Mouse (Mus musculus) cerebellum, postnatal 14 days (tissue): ENCODE measurements around the gene Pear1.

ENCODE experiments used
- DNase-seq, 2 experiments: peaks; one replicate each; pipeline ENCODE4 v3.0.0; 2021; ENCODE audit warnings: mixed read lengths in 2 of 2

Pear1 gene

DNA sequence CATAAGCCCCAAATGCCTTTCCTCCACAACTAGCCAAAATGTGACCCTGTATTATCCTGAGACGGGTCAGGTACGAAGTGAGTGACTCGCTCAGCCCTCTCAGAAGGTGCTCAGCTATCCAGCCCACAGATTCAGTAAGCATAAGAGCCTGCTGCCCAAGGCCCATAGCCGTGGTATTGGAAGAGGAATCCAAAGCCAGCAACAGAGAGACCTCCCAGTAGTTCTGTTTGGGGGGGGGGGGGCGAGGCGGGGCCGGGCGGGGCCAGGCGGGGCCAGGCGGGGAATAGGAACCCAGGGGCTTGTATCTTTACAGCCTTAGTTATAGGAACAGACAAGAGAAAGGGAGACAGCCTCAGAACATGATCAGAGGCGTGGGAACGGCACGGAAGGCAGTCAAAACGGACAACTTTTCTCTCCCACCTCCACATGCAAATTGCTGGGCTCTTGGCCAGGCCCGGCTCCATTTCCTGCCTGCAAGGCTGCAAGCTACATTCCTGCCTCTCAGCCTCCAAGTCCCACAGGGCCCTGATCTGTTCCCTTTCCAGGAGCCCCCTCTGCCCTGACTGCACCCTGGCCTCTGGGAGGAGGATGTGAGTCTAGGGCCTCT, 60.3 kb downstream of the Pear1 start:
- peak in 1 of 2 experiments; percentile 44 for DNase-seq

GRCm38 (mm10) chr3:87763202-87763601, 60.9 kb downstream of the Pear1 start:
- no peak for DNase-seq

DNA sequence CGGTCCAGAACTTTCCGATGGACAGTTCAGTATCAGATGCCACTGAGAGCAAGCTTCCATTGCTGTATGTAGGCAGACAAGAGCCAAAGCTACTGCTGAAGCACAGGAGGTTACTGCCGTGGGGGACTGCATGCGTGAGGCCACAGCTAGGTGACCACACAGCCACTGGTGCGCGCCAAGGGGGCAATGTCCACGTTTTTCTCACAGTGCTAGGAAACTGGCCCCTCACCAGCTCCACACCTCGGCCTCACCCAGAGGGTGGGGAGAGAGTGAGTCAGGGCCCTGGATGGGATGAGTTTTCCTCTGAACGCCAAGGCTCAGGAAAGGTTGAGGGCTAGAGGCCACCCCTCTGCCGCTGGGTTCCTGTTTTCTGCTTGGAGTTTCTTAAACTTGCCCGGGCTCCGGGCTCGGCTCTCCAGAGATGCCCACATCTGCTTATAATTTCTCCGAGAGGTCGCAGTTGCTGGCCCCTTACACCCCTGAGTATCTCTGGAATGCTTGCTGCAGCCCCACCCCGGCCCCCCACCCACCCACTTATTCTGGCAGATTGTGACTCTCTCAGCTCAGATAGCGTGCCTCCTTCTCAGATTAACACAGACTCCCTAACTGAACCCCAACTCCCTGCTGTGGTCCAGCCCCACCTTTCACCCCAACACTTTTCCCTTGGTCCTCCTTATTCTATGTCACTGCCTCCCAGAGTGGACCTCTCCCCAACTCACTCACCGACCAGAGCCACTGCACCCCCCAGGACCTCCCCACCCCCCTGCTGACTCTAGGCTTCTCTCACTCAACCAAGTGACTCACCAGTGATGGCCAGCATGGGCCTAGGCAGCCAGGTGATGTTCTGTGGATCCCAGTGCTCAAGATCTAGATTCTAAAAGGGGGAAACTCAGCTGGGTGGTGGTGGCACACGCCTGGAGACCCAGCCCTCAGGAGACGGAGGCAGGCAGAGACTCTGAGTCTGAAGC, 62.4 kb downstream of the Pear1 start:
- no peak for DNase-seq

GRCm38 (mm10) chr3:87758641-87759040, 65.5 kb downstream of the Pear1 start:
- DNase-seq, result no peak

DNA sequence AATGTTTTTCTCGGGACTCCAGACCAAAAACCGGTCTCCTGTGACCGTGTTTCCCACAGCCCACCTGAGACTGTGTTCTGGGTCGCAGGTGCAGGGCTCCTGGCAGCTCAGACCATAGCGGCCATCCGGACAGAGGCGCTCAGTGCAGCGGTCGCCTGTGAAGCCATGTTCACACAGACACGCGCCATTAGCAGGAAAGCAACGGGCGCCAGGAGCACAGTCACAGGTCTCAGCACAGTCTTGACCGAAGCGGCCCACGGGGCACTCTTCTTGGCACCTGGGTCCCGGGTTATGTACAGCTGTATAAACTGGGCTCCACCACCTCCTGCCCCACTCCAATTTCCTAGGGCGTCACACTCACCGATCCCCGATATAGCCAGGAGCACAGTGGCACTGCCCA, 67.6 kb downstream of the Pear1 start:
- DNase-seq, result peak in 1 of 2 experiments; percentile 22

DNA sequence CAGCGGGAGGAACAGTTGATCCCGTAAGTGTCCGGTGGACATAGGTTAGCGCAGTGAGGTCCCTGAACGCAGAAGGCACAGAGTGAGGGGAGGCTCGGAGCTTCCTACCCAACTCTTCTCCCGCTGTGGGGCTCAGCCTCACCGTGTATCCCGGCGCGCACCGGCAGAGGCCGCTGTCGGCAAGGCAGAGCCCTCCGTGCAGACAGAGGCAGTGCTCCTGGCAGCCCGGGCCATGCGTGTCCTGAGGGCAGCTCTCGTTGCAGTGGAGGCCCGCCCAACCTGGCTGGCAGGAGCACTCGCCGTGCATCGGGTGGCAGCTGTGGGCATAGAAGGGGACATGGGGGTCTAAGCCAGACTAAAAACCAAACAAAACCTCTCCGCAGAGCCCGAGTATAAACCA, 68.1 kb downstream of the Pear1 start:
- DNase-seq, result peak; percentile 93 to 96

DNA sequence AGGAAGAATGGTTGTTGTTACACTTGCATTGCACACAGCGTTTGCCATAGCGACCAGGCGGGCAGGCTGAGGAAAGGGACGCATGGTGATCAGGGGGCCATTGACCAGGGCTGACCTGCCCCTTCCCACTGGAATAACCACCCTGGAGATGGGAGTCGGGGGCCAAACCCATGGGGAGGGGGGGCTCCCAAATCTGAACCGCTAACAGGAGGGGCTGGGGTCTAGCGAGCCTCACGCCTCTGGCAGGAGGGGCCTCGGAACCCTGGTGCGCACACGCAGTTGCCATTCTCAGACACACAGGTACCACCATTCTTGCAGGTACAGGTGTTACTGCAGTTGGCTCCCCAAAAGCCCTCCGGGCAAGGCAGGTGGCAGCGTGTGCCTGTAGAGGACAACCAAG, 70.3 kb downstream of the Pear1 start:
- no peak for DNase-seq

DNA sequence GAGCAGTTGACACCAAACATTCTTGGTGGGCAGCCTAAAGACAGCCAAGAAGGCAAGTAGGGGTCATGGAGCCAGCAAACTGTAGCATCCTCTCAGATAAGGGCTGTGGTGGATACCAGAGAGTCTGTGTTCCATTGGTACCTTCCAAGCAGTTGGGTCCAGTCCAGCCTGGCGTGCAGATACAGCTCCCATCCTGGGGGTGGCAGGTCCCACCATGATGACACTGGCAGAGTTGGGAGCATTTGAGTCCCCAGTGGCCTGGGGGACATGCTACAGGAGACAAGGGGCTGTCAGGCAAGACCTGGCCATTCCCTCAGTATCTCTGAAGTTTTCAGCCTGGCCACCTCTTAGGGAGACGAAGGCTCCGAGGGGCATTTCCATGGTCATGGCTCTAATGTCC, 71.5 kb downstream of the Pear1 start:
- DNase-seq, result no peak

- no peak for DNase-seq
Observed at GRCm38 (mm10) chr3:87749977-87750376, 74.1 kb downstream of the Pear1 start.

GRCm38 (mm10) chr3:87749036-87749435, 75.1 kb downstream of the Pear1 start:
- DNase-seq, result peak; percentile 50 to 58

DNA sequence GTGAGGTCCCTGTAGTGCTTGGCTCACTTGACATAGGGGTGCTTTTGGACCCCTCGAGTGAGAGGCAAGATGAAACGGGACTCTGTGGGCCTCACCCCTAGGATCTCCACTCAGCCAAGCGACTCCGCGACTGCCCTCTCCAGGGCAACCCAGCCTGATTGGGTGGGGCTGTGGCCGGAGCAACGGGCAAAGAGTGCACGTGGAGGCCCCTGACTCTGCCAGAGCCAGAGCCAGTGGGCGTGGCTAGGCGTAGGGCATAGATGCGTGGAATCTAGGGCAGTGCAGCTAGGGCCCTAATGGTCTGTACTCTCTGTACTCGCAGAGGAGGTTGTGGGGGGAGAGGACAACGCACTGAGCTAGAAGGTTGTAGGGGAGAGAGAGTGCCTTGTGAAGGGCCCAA, 75.7 kb downstream of the Pear1 start, which contains the start of gene Lrrc71:
Lrrc71 (minus strand) TSS at position 195 of the 400 bp plus-strand sequence.
- DNase-seq, result no peak

- DNase-seq, result no peak
Observed at GRCm38 (mm10) chr3:87745036-87745659, 79.0 kb downstream of the Pear1 start.

DNA sequence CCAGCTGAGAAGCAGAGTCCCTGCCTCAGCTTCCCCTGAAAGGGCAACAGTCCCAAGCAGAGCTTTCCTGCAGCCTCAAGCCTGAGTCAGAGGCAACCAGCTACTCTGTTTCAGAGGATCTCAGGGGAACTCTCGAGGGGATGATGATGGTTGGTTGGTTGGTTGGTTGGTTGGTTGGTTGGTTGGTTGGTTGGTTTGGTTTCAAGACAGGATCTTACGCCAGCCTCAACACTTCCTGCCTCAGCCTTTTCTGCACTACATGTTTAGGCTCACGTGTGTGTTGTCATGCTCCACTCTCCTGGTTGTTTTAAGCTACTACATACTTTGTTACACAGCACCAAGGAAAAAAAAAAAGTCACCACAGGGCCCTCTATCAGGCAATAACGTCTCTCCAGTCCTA, 80.2 kb downstream of the Pear1 start:
- DNase-seq, result no peak

GRCm38 (mm10) chr3:87742735-87743134, 81.4 kb downstream of the Pear1 start:
- DNase-seq, result no peak

- no peak for DNase-seq
Observed at GRCm38 (mm10) chr3:87742013-87742412, 82.1 kb downstream of the Pear1 start.

DNA sequence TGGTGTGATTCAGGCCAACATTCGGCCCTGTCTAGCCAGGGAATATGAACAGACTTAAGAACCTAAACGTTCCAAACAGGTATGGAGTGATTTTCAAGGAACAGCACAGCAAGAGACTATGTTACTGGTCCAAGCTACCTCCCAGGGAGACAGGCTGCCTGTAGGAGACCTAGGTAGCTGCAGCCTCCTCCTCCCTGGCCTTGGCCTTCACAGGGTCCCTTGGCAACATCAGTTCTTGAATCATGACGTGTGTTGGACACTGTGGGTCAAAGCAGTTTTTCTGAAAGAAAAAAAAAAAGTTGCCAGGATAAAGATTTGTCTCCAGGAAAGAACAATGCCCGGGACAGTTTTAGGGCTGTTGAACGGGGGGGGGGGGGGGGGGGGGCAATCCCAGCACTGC, 85.2 kb downstream of the Pear1 start:
- no peak for DNase-seq

DNA sequence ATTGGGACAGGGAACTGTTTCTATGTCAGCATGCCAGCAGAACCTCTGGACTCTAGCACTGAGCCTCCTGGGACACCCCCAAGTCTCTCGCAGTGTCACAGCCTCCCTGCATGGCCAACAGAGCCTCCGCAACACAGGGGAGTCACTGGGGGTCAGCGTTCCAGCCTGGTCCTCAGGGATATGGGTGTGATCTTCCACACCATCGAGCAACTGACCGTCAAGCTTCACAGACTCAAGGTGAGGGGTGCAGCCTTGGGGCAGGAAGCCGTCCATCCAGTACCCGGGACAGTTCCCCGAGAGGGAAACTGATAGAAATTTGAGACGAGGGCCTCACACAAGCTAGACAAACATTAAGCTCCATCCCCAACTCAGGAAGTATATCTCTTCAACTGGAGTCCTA, 88.8 kb downstream of the Pear1 start:
- no peak for DNase-seq

DNA sequence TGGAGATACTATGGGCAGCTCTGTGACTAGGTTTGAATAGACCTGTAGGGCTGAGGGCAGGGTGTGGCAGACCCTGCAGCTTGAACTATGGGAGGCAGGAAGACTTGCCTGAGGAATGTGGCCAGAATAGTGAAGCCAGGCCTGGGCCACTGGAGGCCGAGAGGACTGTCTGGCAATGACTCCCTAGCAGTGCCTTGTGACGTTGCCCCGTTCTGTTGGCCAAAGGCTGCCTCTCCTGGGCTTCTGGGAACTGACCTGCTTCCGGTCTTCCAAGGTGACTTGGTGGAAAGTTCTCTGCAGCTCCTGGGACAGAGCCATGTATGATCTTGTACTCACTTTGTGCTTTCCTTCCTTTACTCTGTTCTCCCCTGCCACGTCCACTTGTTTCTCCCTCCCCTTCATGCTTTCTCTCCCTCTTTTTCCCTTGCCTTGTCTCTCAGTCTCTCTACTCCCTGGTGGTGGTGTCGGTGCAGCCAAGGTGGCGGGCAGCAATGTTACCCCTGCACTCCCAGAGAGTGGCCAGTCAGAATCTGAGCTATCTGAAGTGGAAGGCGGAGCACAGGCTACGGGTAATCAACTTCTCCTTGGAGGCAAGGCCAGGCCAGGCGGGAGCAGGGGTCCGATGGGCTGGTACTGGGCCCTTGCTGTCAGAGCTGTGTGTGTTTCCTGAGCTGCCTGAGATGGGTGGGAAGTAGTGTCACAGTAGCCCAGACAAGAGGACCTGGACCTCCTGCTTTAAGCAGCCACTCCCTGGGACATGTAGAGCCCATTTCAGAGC, 89.9 kb downstream of the Pear1 start:
- DNase-seq, result no peak

- no peak for DNase-seq
Observed at GRCm38 (mm10) chr3:87733098-87733497, 91.0 kb downstream of the Pear1 start.

- DNase-seq, result no peak
Observed at GRCm38 (mm10) chr3:87728696-87729095, 95.4 kb downstream of the Pear1 start.

- no peak for DNase-seq
Observed at GRCm38 (mm10) chr3:87726191-87726590, 97.9 kb downstream of the Pear1 start.

DNA sequence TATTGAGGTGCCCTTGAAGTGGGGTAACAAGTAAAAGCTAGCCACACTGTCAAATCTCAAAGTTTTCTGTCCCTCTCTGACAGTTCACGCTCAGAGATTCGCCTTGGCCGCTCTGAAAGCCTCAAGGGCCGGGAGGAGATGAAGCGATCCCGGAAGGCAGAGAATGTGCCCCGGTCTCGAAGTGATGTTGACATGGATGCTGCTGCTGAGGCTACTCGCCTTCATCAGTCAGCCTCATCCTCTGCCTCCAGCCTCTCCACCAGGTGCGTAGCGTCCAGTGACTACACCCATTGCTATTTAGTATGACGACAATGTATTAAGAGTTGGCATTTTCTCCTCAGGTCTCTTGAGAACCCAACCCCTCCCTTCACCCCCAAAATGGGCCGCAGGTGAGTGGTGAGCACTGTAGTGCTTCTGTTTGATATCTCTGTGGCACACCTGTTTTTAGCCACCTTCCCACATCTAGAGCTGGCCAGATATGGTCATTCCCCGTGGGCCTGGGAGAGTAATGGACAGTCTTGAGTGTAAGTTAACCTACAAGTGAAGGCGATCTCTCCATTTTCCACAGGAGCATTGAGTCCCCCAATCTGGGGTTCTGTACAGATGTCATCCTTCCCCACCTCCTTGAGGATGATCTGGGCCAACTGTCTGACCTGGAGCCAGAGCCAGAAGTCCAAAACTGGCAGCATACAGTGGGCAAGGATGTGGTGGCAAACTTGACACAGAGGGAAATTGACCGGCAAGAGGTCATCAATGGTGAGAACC, 98.5 kb downstream of the Pear1 start:
- DNase-seq, result no peak
